Mouse (Mus musculus) forebrain, embryonic 11.5 days (tissue): Measurements from ENCODE around the gene Apbb2. TPM values are rescaled to one million over a fixed set of nuclear protein-coding genes. Genes with fewer than 3 reads are reported as not detected.

Source experiments
- ATAC-seq: fragments of 200-750 bp; cut with Nextera tagmentation; replicated peaks from 2 replicates; pipeline ENCODE4 v1.8.0; 2017; ENCODE audit warnings: moderate TSS enrichment; ENCODE audit not compliant: low FRiP score
- DNase-seq: peaks from one replicate; pipeline ENCODE4 v3.0.0-alpha.2; 2017; ENCODE audit warnings: low spot score
- H3K27ac ChIP-seq: fragments of 300-500 bp; sonication (generic); 2 replicates; pipeline ENCODE4 v1.5.1; 2014; ENCODE audit warnings: low read depth, low read length
- H3K27me3 ChIP-seq: fragments of 300-500 bp; sonication (generic); 2 replicates; pipeline ENCODE4 v1.6.1; 2014; ENCODE audit warnings: mild to moderate bottlenecking, low read length, mixed read lengths; ENCODE audit not compliant: control insufficient read depth, insufficient read depth
- H3K36me3 ChIP-seq: fragments of 300-500 bp; sonication (generic); 2 replicates; pipeline ENCODE4 v1.6.1; 2014; ENCODE audit warnings: mild to moderate bottlenecking, low read length, moderate library complexity, mixed read lengths; ENCODE audit not compliant: control insufficient read depth, insufficient read depth
- H3K4me1 ChIP-seq: fragments of 300-500 bp; sonication (generic); replicated peaks from 2 replicates; pipeline ENCODE4 v1.6.1; 2014; ENCODE audit warnings: low read length, mixed read lengths; ENCODE audit not compliant: control insufficient read depth, insufficient read depth
- H3K4me2 ChIP-seq: fragments of 300-500 bp; sonication (generic); 2 replicates; pipeline ENCODE4 v1.6.1; 2014; ENCODE audit warnings: low read depth, mild to moderate bottlenecking, low read length, moderate library complexity, mixed read lengths; ENCODE audit not compliant: severe bottlenecking
- H3K4me3 ChIP-seq: fragments of 300-500 bp; sonication (generic); 2 replicates; pipeline ENCODE4 v1.5.1; 2014; ENCODE audit warnings: low read depth, low read length
- H3K9ac ChIP-seq: fragments of 300-500 bp; sonication (generic); 2 replicates; pipeline ENCODE4 v1.6.1; 2014; ENCODE audit warnings: low read length
- H3K9me3 ChIP-seq: fragments of 300-500 bp; sonication (generic); 2 replicates; pipeline ENCODE4 v1.6.1; 2016; ENCODE audit warnings: low read length, mixed read lengths; ENCODE audit not compliant: control insufficient read depth
- WGBS: fragments of 180-500 bp; shearing (Covaris S2); extraction: QIAGEN DNeasy Blood & Tissue Kit; methylation state at CpG from one replicate; pipeline ENCODE4 v1.1.7; 2014; 5-methylcytosine and 5-hydroxymethylcytosine counted together
- polyA plus RNA-seq: library from polyadenylated mRNA; unstranded; fragments of >200 nt; fragmentation: Nextera tagmentation; extraction: Ambion mirVana; gene quantifications from 2 replicates; pipeline ENCODE4 v1.2.1, GENCODE M21; 2014

The Apbb2 gene
- polyA plus RNA-seq, 1 experiment from 2014 or later = 35.3 TPM

DNA sequence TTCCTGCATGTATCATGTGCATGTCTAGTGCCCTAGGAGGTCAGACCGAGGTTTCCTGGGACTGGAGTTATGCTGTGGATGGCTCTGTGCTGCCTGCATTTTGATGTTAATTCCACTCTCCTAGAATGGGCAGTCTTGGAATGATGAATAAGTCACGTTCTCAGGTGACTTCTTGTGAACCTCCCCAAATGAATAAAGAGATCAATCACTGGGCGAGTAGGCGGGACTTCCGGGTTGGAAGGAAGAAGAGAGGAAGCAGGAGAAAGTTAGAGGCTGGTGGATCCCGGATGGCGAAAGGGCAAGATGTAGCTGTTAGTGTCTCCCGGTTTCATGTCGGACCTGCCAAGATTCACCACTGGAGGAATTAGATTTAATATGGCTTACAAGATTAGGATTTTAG, 276.3 kb downstream of the Apbb2 start:
- Histone ChIP-seq H3K4me2 (no peak overlapping the region), H3K36me3 (no peaks in the 10 kb centered on the region), H3K4me3 (no peak overlapping the region), H3K27ac (no peak overlapping the region), H3K9me3 (no peaks in the 10 kb centered on the region), H3K27me3 (no peaks in the 10 kb centered on the region), H3K9ac (no peak overlapping the region), H3K4me1 (peaks cover 12% of the 10 kb centered on the region; the same call in 1 of the 2 replicates)
- DNase-seq = no peak
- 75% methylated on average over 9 of the region's 9 CpGs for WGBS
- no peak for ATAC-seq

DNA sequence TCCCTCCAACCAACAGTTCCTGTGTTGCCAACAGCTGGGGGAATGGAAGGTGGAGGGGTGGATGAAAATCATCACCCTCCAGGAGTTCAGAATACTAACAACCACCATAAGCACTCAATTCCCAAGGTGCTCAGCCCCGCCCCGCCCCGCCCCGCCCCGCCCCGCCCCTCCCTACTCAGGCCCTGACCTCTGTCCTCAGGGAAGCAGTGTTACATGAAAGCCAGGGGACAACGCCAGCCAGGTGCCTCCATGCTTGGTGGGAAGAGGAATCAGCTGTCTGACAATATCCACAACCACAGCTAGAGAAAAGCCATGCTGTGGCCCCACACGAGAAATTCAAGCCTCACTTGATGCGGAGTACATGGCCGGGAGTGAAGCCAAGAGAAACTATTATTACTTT, 276.7 kb downstream of the Apbb2 start:
- DNase-seq (no peak), ATAC-seq (no peak)
- Histone ChIP-seq H3K9me3 (no peaks in the 10 kb centered on the region), H3K4me3 (no peak overlapping the region), H3K27me3 (no peaks in the 10 kb centered on the region), H3K4me1 (peaks cover 14% of the 10 kb centered on the region; the same call in 1 of the 2 replicates), H3K9ac (no peak overlapping the region), H3K27ac (no peak overlapping the region), H3K4me2 (no peak overlapping the region), H3K36me3 (no peaks in the 10 kb centered on the region)
- 40% methylated on average over 10 of the region's 10 CpGs for WGBS

DNA sequence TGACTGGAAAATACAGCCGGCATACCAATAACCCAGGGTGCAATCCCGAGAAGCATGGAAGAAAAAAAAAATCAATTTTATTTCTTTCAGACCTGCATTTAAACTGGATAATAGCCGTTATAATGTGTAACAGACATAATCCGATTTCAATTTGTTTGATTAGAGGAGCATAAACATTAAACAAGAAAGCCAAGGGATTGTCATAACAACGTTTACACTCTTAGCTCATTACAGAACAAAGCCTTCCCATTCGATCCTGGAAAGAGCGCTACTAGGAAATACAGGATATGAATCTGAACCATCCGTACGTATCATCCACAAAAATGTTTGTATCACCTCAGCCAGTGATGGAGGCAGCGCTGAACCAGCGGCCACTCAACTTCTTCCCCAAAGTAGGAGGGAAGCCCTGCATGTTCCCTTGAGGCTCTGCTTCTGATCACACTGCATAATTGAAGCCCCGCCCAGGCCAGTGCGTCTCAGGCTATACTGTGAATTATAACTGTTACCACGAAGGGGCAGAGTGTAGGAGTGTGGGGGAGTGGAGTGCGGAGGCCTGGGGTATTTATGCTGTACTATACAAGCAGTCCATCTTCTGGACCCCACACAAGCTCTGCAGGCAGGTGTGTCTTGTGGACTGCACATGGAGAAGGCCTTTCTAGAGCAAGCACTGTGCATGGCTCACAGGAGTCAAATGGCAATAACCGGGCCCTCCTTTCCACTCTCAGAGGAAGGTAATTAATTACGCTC, 278.1 kb downstream of the Apbb2 start:
- ATAC-seq = no peak
- no peaks in the 10 kb centered on the region for H3K36me3 ChIP-seq
- peaks cover 14% of the 10 kb centered on the region; the same call in 1 of the 2 replicates for H3K4me1 ChIP-seq
- WGBS = 73% methylated on average over 17 of the region's 17 CpGs
- H3K27me3 ChIP-seq = no peaks in the 10 kb centered on the region
- H3K9me3 ChIP-seq = no peaks in the 10 kb centered on the region
- H3K4me2 ChIP-seq = no peak overlapping the region
- DNase-seq = no peak
- no peak overlapping the region for H3K4me3 ChIP-seq
- H3K27ac ChIP-seq = no peak overlapping the region
- H3K9ac ChIP-seq = no peak overlapping the region

DNA sequence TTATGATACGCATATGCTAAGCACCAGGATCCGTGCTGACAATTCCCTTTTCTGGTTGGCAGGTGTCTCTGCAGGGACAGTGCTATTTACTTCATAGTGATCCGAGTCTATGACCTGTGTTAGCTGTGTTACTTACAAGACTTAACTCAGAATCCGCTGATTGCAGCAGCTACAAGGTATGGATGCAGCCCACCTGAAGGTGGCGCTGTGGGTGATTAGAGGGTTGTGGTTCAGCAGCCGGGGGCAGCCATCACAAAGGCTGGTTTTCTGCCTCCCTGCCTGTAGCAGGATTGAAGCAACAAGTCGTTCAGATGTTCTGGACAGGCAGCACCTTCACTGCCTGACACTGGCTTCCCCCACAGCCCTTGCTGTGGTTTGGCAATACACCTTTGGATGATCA, 280.0 kb downstream of the Apbb2 start:
- ATAC-seq (no peak), DNase-seq (peak; percentile 81)
- 25% methylated on average over 7 of the region's 7 CpGs for WGBS
- H3K4me3 ChIP-seq = no peak overlapping the region
- no peak overlapping the region for H3K27ac ChIP-seq
- H3K4me2 ChIP-seq = no peak overlapping the region
- no peaks in the 10 kb centered on the region for H3K27me3 ChIP-seq
- H3K4me1 ChIP-seq = peaks cover 14% of the 10 kb centered on the region; the same call in 1 of the 2 replicates
- no peak overlapping the region for H3K9ac ChIP-seq
- no peaks in the 10 kb centered on the region for H3K36me3 ChIP-seq
- H3K9me3 ChIP-seq = no peaks in the 10 kb centered on the region

DNA sequence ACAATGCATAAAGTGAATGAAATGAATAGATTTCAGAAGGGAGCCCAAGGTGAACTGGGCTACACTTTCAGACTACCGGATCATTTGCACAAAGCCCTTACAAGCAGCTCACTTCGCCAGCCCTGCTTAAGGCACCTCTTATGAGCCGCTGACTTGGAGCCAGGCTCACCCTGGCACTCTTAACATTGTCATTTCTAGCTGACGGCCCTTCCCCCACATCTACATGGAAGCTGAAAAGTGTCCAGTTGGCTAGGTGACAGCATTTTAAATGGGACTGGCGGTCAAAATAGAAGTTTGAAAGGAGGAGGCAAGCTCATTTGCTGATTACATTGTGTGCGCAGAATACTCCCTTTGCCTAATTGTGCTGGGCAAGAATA, 280.6 kb downstream of the Apbb2 start:
- no peaks in the 10 kb centered on the region for H3K27me3 ChIP-seq
- H3K27ac ChIP-seq = no peak overlapping the region
- WGBS = 19% methylated on average over 6 of the region's 6 CpGs
- DNase-seq = peak; percentile 60
- H3K4me1 ChIP-seq = peaks cover 14% of the 10 kb centered on the region; the same call in 1 of the 2 replicates
- peak overlapping the region; percentile 70 for H3K9ac ChIP-seq
- H3K36me3 ChIP-seq = no peaks in the 10 kb centered on the region
- ATAC-seq = peak; percentile 49
- peak overlapping the region; percentile 89 for H3K4me2 ChIP-seq
- H3K4me3 ChIP-seq = peak overlapping the region; percentile 44
- H3K9me3 ChIP-seq = no peaks in the 10 kb centered on the region

DNA sequence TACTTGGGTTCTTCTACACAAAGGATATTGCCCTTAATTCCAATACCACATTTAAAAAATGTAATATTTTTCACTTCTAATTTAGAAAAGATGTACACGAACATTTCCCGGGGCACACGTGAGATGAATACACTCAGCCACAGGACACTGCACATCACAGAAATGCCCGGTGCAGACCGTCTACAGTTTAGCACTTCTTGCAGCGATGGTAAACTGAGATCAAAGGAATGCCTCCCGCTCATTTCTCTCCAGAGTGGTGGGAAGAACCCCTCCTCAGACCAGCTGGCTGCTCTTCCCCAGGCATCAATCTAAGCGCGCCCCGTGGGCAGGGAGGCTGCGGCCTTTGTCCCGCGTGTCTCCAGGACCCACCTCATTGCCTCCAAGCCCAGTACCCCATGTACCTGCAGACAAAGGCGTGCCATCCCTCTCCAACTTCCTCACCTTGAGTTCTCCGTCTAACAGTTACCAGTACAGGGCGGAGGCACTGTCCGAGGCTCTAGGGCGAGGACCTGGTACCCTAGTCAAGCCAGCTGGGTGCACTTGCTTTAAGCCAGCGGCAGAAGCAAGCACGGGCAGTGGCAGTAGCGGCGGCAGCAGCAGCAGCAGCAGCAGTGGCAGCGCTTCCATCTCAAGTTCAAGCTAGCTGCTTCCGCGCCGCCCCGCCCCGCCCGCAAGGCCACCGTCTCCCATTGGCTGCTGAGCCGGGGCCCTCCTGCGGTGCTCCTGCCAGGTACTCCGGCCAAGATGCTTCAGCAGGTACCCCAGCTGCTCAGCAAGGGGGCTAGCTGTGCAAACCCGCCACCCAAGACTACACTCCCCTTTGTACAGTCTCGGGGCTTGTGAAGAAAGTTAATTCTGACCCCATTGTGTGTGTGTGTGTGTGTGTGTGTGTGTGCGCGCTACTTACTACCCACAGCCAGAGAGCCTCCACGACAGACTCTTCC, 281.3 kb downstream of the Apbb2 start:
- H3K4me2 ChIP-seq = peak overlapping the region; percentile 89
- H3K27ac ChIP-seq = no peak overlapping the region
- peaks cover 14% of the 10 kb centered on the region; the same call in 1 of the 2 replicates for H3K4me1 ChIP-seq
- H3K4me3 ChIP-seq = peak overlapping the region; percentile 44
- H3K27me3 ChIP-seq = no peaks in the 10 kb centered on the region
- H3K9me3 ChIP-seq = no peaks in the 10 kb centered on the region
- WGBS = 5% methylated on average over 38 of the region's 38 CpGs
- DNase-seq (peak; percentile 82), ATAC-seq (peak; percentile 80)
- H3K9ac ChIP-seq = peak overlapping the region; percentile 70
- H3K36me3 ChIP-seq = no peaks in the 10 kb centered on the region

DNA sequence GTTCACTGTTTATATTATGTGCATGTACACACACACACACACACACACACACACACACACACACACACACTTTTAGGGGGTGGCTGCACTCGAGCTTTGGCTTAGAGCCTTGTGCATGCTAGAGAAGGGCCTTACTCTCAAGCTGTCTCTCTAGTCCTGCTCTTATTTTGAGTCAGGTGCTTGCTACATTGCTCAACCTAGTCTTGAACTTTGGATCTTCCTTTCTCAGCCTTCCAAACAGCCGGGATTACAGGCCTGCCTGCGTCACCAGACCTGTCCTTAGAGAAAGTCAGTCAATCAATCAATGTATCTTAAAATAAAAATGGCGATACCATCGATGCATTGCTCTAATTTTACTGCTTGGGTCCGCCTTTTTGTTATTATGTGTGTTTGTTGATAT, 287.8 kb downstream of the Apbb2 start:
- Histone ChIP-seq H3K27me3 (no peaks in the 10 kb centered on the region), H3K4me3 (no peak overlapping the region), H3K4me1 (peaks cover 3% of the 10 kb centered on the region; the same call in 1 of the 2 replicates), H3K27ac (no peak overlapping the region), H3K4me2 (no peak overlapping the region), H3K36me3 (no peaks in the 10 kb centered on the region), H3K9ac (no peak overlapping the region), H3K9me3 (no peaks in the 10 kb centered on the region)
- ATAC-seq = no peak
- no peak for DNase-seq
- WGBS = 95% methylated on average over 6 of the region's 6 CpGs

DNA sequence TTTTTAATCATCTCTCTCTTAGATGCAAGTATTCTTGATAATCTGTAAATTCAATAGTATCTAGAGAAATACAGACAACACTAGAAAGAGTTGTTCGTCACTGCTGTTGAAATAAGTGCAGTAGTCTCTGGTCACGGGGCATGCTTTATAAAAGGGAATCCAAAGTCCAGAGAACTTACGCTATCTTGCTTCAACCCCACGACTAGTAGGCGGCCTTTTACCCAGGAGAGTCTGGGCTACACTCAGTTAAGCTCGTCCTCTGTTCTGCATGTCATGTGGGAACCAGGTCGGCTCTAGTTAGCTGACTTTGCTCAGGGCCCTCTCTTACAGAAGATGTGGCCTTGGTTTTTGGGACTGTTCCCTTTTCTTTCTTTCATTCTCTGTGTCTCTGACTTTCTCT, 289.8 kb downstream of the Apbb2 start:
- Histone ChIP-seq H3K4me2 (no peak overlapping the region), H3K36me3 (no peaks in the 10 kb centered on the region), H3K4me3 (no peak overlapping the region), H3K9me3 (no peaks in the 10 kb centered on the region), H3K27me3 (no peaks in the 10 kb centered on the region), H3K4me1 (peaks cover 3% of the 10 kb centered on the region; the same call in 1 of the 2 replicates), H3K9ac (no peak overlapping the region), H3K27ac (no peak overlapping the region)
- WGBS = 81% methylated on average over 7 of the region's 7 CpGs
- DNase-seq (no peak), ATAC-seq (no peak)
